Mouse (Mus musculus) right cerebral cortex, adult 18-20 months (tissue): Measurements from ENCODE around the gene Clasrp.
A peak's percentile ranks its signal among the peaks of the same experiment; 100 is the strongest.

Source experiments
- DNase-seq: peaks from one replicate; pipeline ENCODE4 v3.0.0; 2022; ENCODE audit warnings: mixed read lengths

The Clasrp gene

DNA sequence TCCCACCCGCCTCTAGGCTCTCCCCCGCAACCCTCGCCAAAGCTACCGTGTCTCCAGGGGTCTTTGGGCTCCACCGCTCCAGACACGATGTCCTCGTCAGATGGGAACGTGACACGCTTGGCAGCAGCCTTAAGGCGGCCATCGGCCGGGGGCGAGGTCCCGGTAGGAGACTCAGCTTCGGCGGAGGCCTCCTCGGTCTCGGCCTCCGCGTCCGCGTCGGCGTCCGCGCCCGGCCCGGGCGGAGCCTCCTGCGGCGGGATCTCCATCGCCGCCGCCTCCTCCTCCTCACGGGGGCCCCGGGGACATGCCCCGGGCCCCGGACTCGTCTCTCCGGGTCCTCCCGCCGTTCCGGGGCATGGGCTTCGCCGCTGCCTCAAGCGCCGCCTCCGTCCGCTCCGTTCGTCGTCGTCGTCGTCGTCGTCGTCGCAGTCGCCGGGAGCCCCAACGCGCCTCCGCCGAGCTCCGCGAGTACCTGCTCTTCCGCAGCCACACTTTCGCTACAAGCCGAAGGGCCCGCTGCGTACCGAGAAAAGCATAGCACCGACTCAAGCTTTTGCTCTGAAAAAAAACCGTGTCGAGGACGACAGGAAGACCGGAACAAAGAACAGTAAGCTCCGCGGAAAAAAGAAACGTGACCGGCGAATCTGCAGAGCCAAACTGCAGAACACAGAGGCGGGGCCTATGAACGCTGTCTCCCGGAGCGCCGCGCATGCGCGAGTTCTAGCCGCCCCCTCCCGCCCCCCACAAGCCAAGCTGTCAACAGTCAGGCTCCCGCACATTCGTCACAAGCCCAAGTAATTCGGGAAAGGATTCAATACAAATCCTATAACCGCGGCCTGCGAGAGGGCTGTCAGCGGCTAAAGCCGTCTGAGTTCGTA is 42.3 kb downstream of the Clasrp start:
- DNase-seq, result peak; percentile 86

DNA sequence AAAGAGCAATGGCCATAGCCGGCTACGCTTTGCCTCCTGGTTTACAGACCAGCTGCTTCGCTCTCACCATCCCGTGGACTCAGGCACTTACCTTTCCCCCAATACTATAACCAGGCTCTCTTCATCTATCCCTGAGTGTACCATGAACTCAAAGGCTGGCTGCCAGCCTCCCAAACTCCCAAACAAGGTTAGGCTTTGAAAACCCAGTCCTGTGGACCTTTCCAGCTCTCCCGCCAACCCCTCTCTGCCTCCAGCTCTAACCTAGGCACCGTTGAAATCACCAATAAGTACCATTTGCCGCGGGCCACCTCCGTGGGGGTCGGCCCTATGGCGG is 42.9 kb downstream of the Clasrp start:
- no peak for DNase-seq

DNA sequence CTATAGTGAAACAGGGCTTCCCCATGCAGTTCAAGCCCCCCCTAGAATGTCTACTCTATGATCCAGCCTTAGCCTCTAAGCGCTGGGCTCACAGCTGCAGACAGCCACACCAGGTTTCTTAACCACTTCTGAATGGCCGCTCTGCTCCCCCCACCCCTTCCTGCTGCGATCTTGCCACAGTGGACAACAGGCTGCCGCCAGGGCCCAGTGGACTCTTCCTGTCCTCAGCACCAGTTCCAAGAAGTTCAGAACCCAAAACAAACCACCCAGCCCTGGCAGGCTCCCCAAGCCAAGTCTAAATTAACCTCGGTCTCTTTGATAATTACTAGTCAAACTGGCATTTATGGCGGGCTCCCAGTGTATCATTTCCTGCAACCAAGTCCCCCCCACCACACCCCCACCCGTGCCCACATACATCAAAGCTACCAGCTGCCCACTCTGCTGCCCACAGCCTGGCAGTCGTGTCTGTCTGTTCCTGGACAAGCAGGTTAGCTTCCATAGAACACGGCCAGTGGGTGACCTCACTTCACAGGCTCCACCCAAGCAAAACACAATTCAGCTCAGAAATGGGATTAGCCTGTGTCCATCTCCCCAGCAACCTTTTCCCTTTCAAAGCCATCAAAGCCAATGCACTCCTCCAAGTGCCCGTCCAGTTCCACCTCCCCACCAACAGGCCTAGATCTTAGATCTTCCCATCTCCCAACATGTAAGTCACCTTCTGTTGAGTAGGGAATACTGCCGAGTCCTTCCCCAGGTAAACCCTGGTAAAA is 43.6 kb downstream of the Clasrp start:
- no peak for DNase-seq

DNA sequence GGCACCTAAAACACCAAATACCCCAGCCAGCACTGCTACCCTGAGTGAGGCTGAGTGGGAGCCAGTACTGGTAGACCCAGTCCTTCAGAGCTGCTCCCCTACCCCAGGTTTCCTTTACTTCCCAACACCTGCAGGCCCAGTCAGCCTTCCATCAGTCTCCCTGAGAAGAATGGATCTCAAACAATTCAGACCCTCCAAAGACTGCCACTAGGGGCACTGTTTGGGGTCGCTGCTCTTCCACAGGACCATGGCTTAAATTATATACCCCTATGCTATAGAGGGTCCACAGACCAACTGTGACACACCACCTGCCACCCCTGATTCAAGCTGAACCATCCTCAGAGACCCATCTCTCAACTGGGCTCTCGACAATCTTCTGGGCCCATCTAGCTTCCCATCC is 45.3 kb downstream of the Clasrp start:
- no peak for DNase-seq

DNA sequence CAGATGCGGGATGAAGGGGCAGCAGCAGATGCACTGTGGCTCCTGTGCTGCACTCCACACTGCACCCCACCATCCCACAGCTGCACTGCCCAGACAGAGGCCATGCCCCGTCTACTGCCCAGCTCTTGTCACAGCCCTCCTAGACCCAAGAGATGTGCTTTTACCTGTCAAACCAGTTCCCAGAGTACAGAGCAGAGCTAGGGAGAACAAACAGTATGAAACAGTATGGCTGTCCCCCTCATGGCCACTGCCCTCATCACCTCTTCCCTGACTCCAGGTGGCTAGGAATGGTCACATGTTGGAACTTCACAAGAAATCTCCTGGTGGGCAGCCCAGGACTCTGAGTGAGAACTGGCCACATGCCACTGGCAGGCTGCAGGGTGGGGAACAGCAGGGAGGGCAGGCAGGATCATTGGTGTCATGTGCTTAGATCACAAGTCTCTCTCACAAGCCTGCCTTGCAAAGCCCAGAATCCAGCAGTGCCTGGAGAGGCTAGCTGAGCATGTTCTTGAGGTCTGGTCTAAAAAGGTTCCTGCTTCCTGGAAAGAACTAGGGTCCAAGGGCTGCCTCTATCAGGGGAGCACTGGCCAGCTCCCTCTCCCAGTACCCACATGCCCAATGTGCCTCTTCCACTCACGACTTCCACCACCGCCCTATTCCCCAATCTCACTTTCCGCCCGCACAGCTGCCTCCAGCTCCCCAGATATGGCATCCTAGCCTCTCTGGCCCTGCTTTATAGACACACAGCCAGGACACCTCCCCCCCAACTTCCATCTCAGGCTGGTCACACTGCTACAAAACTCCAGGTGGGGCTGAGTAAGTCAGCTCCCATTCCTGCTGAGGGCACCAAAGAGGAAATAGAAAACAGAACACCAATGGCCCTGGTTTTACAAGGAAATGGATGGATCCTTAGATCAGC is 46.0 kb downstream of the Clasrp start:
- DNase-seq, result peak; percentile 48

DNA sequence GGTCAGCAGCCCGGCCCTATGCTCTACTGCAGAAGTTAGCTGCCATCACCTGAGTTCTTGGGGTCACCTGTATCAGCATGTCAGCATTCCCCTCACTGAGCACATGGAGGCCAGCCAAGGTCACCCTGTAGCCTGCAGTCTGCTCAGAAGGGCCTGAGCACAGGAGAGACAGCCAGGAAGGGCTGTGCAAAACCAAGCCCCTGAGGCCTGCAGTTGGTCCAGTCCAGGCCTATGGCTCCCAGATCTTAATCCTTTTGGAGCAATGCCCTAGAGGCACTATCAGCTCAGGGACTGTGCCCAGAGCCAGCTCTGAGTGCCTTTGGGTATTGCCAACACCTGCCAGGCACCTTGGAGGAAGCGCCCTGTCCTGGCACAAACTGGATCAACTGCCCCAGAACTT is 47.2 kb downstream of the Clasrp start:
- DNase-seq, result no peak

DNA sequence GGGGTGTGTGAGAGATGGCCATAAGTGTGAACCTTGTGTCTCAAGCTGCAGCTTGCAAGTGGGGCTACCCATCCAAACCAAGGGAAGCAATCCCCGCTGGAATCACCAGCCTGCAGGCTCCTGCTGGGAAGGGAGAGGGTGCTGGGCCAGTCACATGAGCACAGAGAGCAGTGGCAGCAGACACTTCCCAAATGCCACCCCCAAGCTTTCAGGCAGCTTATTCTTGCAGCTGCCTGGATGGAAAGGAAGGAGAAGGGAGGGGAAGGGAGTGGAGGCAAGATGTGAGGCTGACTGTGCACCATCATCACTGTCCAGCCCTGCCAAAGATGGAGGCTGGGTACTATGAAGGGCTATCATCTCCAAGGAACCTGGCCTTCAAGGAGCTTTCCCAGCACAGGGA is 50.1 kb downstream of the Clasrp start:
- DNase-seq, result peak; percentile 84

DNA sequence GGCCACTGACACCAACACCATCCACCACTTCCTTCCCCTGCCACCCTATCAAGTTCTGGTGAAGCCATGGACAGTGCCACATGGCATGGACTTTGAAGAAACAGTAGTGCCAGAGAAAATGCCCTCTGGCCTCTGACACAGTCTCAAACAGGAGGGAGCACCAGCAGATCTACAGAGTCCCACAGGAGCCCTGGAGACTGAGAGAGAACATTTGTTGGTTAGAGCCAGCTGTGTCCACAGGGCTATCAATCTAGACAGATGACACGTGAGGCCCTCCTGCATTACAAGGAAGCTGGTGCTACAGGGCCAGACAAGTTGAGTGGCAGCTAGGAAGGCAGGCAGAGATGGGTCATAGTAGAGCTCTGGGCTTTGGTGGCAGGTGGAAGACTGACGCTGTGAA is 51.8 kb downstream of the Clasrp start:
- no peak for DNase-seq

DNA sequence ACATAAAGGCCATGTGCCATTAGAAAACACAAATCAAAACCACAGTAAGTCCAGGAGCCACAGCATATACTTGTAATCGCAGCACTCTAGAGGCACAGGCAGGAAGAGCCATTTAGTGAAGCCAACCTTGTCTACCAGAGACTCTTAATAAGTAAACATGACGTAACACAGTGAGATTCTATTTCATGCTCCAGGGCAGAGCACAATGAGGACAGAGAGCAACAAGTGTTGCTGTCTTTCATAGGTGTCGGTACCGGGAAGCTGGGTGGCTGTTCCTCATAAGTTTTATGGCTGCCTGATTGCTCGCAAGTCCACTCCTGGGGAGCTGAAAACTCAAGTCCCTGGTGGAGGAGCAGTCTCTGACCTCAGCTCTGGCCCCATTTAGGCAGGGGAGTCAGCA is 52.7 kb downstream of the Clasrp start:
- no peak for DNase-seq

DNA sequence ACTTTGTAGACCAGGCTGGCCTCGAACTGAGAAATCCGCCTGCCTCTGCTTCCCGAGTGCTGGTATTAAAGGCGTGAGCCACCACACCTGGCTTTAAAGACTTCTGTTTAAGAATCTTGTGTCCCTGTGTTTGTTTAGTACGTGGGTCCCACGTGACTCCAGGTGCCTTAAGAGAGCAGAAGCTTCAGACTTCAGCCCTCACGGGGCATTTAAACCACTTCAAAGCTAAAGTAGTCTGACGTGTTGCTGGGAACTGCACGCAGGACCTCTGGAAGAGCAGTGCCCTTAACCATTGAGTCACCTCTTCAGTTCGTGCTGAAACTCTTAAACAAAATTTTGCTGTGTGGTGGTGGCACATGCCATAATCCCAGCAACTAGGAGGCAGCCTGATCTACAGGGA is 54.9 kb downstream of the Clasrp start:
- no peak for DNase-seq

DNA sequence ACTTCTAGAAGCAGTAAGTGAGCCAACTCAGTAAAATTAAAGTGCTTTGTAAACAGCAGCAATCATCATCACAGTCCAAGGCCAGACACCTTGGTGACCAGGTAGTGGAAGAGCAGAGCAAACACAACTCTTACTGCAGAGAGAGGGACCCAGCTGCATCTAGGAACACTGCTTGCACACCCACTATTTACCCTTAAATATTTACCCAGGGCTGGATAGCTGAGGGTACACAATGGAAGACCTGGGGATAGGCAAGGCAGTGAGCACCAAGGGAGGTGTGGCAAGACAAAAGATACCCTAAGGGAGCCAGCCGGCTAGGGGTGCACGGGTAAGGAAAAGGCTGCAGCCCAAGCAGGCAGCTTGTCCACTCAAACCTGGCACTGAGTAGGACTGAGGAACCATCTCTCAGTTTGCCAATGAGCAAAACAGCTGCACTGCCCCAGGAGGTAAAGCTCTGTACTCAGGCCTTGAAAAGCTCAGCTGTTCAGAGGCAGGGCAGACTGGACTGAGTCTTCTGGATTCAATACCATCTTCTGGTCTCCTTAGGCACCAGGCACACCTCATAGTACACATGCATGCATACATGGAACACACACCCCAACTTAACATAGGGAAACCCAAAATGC is 56.8 kb downstream of the Clasrp start:
- DNase-seq, result no peak

DNA sequence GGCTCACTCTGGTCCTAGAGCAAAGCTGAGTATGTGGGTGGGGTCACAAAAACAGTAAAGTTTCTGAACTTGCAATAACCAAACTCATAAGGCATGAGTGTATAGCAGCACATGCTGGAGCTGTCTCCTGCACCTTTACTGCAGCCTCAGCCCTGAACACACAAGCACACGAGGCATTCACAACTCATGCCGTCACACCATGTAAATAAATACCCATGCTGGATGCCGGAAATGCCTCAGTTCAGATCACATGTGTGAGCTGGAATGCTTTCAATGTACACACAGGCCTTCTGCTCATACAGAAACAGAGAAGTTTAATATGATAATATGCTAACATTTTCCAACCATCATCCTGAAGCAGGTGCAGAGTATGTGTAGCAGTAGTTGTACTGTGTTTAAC is 58.3 kb downstream of the Clasrp start:
- no peak for DNase-seq

DNA sequence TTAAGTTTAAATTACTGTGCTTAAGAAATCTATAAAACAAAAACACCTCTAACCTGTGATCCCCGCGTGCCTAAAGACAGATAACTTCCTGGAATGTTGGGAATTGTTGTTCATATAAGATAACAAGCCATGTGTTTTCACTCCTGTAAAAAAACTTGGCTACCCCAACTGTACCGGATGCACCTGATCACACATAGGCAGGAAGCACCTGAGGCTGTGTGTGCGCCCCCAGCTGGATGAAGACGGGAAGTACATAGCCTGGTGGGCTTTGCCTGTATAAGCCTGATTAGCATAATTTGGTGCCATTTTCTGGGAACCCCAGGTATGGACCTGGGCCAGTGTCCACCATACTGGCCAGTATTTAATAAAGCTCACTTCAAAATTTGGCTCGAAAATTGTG is 60.7 kb downstream of the Clasrp start:
- DNase-seq, result no peak

DNA sequence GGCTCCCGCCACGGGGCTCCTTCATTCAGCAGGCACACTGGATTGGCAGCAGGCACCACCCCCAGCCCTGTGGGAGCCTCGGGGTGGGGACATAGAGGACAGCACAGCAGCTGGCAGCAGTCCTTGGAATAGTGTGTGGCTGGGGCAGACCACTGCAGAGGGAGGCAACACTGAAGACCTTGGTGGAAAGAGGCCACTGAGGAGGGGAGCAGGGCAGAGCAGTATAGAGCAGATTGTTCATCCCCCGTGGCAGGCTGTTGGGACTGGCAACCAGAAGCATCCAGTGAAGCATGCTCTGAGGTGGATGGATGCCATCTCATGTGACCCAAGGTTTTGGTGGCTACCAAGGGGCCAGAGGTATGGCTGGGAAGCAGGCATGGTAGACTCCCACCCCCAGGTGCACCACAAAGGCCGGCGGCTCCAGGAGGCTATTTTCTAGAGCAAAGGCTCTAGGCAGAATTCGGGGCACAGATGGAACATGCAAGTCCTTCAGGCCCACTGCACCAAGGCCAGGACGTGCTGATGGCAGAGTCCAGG is 62.1 kb downstream of the Clasrp start:
- no peak for DNase-seq

DNA sequence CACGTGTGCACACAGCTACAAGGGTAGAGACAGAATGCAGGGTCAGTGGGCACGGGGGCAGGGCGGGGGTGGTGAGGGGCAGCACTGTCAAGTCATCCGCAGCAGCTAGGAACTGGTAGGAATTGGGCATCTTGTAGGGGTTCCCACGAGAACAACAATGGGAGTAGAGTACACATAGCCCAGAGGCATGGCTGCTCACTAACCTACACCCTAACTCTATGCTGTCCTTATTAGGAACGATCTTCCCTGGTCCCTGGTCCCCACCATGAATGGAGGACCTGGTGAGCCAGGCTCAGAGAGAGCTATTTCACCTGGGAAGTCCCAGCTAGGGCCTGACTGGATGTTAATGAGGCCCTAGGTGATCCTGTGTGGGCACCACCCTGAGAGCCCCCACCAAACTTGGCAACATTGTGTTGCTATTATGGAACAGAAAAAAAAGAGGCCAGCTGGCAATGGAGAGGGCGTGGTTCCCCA is 62.6 kb downstream of the Clasrp start:
- DNase-seq, result no peak

DNA sequence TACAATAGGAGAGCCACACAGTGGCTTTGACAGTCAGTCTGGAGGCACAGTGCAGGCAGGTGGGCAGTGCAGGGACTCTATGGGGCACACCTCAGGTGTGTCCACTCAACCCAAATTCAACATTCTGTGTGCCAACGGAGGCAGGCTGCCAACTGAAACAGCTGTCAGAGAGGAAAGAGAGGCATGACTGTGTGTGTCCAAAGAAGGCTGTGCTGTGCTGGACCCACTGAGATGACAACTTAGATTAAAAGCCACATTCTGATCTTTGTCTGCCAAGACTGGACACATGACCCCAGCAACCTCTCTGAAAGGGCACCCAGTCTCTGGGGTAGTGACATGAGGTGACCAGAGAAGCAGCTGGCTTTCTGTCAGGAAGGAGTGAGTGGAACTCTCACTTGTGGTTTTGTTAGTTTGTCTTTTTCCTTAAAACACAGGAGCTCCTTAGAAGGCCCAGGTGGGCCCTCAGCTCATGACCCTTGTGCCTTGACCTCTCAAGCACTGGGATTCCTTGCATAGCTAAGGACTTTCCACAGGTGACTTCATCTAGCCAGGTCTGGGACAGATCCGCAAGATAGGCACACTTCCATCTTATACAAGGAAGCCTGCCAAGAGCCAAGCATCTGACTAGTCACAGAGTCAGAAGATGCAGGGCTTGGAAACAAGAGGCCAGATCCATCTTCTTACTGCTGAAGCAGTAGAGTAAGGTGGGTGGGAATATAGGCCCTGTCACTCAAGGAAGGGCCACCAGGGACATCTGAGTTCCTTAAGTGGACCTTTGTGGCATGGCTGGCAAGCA is 63.3 kb downstream of the Clasrp start:
- DNase-seq, result no peak

DNA sequence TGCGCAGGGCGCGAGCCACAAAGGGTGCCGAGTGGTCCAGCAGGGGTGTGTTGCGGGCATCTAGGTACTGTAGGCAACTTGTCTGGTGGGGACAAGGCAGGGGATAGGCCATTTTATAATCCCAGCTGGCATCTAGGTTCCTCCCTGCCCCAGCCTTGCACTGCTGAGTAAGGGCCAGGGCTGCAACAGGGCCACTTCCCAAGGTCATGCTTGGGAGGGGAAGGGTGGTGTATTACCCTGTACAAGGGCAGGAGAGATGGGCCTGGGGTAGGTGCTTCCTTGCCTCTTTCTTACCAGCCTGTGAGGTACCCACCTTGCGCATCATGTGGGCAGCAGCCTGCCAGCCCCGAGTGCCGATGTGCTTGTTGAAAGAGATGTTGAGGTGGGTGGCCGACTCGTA is 69.6 kb downstream of the Clasrp start:
- no peak for DNase-seq

DNA sequence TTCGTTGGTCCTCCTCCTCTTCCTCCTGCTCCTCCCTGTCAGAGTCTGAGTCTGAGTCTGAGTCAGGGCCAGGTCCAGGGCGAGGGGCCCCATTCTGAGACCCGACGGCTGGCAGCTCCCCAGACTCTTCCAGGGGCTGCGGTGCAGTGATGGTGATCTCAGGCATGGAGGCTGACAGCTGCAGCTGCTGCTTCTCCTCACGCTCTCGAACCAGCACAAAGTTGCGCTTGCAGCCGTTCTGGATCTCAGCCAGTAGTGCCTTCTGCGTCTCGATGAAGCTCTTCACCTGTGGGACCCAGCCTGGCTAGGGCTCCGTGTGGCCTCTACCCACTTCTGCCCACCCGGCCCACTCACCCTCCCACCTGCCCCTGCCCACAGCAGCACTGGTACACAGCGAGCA is 72.0 kb downstream of the Clasrp start:
- no peak for DNase-seq

DNA sequence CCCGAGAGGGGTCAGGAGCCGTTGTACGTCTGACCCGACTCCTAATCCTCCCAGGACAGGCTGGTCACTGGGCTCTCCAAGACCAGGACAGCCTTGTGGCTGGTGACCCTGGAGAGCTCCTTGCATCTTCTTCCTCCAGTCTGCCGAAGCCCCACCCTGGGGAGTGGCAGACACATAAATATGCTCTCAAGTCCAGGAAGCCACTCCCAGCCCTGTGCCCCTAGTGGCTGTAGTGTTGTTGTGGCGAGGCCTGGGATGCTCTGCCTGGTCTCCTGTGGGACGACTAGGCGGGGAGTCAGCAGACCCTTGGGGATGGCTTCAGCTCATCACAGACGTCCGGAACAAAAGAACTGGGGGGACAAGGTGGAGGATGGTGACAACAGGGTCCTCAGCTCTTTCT is 73.2 kb downstream of the Clasrp start:
- DNase-seq, result no peak
